ENCODE assay signal across 16 mouse cellular contexts in genomic region chr8:83038575-83038974, GRCm38 (mm10).
DNase-seq lines count a peak whose midpoint lies in the region; ATAC-seq and TF ChIP-seq lines count a peak whose summit lies in the region.
"Had no signal": no experiment of that assay in that cellular context is flagged by ENCODE, and none has a peak within 500 bp of the region (broad histone marks: within the 10 kb centered on the region; RNA-seq: fewer than 3 reads in every experiment).

No protein-coding gene starts in this region.

- peak overlapping the region; percentile 19; the same call in 1 of the 2 replicates for H3K27ac ChIP-seq in layer of hippocampus, adult 2 months
- no peak overlapping the region for H3K27ac ChIP-seq in stomach, postnatal 0 days (replicated peaks)
- no peak overlapping the region for H3K27ac ChIP-seq in forebrain, embryonic 13.5 days
- H3K27ac ChIP-seq: embryonic facial prominence, embryonic 15.5 days; forebrain, embryonic 15.5 days; heart, embryonic 13.5 days; hindbrain, embryonic 14.5 days; limb, embryonic 12.5 days; macrophage had no signal

- 73% methylated on average over 10 of the region's 10 CpGs for WGBS in stomach, postnatal 0 days
- WGBS in forebrain, embryonic 13.5 days, result 92% methylated on average over 10 of the region's 10 CpGs

- H3K4me1 ChIP-seq in stomach, postnatal 0 days (replicated peaks; ENCODE audit: control insufficient read depth, insufficient read depth), result no peaks in the 10 kb centered on the region; the same call in 1 of the 2 replicates
- H3K4me1 ChIP-seq in forebrain, embryonic 13.5 days, result 0 out of 2 replicates have a peak, but pooled peaks cover 3% of the 10 kb centered on the region
- H3K4me1 ChIP-seq: embryonic facial prominence, embryonic 15.5 days; forebrain, embryonic 15.5 days; heart, embryonic 13.5 days; limb, embryonic 12.5 days had no signal

- H3K27me3 ChIP-seq in stomach, postnatal 0 days (ENCODE audit: control insufficient read depth, insufficient read depth, low read length), result no peaks in the 10 kb centered on the region
- no peaks in the 10 kb centered on the region for H3K27me3 ChIP-seq in forebrain, embryonic 13.5 days
- H3K27me3 ChIP-seq: embryonic facial prominence, embryonic 15.5 days; forebrain, embryonic 15.5 days; heart, embryonic 13.5 days; limb, embryonic 12.5 days had no signal

- no peaks in the 10 kb centered on the region for H3K36me3 ChIP-seq in stomach, postnatal 0 days (ENCODE audit: control insufficient read depth, insufficient read depth, low read length)
- H3K36me3 ChIP-seq in forebrain, embryonic 13.5 days (ENCODE audit: poor library complexity, severe bottlenecking), result 0 out of 2 replicates have a peak, but pooled peaks cover 11% of the 10 kb centered on the region
- H3K36me3 ChIP-seq: embryonic facial prominence, embryonic 15.5 days; forebrain, embryonic 15.5 days; heart, embryonic 13.5 days had no signal

- ATAC-seq in megakaryocyte, adult 5-6 weeks (ENCODE audit: poor library complexity, severe bottlenecking), result no peak
- no peak for ATAC-seq in stomach, postnatal 0 days (ENCODE audit: low FRiP score, low TSS enrichment)
- no peak for ATAC-seq in forebrain, embryonic 13.5 days
- ATAC-seq: forebrain, embryonic 15.5 days had no signal

- H3K9ac ChIP-seq in stomach, postnatal 0 days (ENCODE audit: low read length), result no peak overlapping the region
- no peak overlapping the region for H3K9ac ChIP-seq in forebrain, embryonic 13.5 days
- H3K9ac ChIP-seq: embryonic facial prominence, embryonic 15.5 days; forebrain, embryonic 15.5 days; heart, embryonic 13.5 days; hindbrain, embryonic 14.5 days; limb, embryonic 12.5 days had no signal

- no peaks in the 10 kb centered on the region for H3K9me3 ChIP-seq in stomach, postnatal 0 days (ENCODE audit: control insufficient read depth, low read length)
- H3K9me3 ChIP-seq in forebrain, embryonic 13.5 days (replicated peaks), result no peaks in the 10 kb centered on the region
- H3K9me3 ChIP-seq: embryonic facial prominence, embryonic 15.5 days; forebrain, embryonic 15.5 days; heart, embryonic 13.5 days; limb, embryonic 12.5 days had no signal

- no peak overlapping the region for H3K4me3 ChIP-seq in layer of hippocampus, adult 2 months
- no peak overlapping the region for H3K4me3 ChIP-seq in stomach, postnatal 0 days (ENCODE audit: low read depth, low read length)
- H3K4me3 ChIP-seq in forebrain, embryonic 13.5 days, result no peak overlapping the region
- H3K4me3 ChIP-seq: embryonic facial prominence, embryonic 15.5 days; forebrain, embryonic 15.5 days; heart, embryonic 13.5 days; limb, embryonic 12.5 days had no signal

- H3K4me2 ChIP-seq in stomach, postnatal 0 days (replicated peaks; ENCODE audit: low read depth), result no peak overlapping the region
- no peak overlapping the region for H3K4me2 ChIP-seq in forebrain, embryonic 13.5 days
- H3K4me2 ChIP-seq: embryonic facial prominence, embryonic 15.5 days; forebrain, embryonic 15.5 days; heart, embryonic 13.5 days; hindbrain, embryonic 14.5 days; limb, embryonic 12.5 days had no signal

- TF ChIP-seq CTCF in layer of hippocampus, adult 2 months (conservative IDR thresholded peaks at IDR 0.05), result no peak
- TF ChIP-seq CTCF in stomach, postnatal 0 days (IDR thresholded peaks at IDR 0.05; ENCODE audit: low read depth), result no peak

- intact Hi-C loops in heart, postnatal 25 days (cut with DNase I), result no loop called here
- intact Hi-C loops in heart, postnatal 10 days (cut with DNase I), result no loop called here
- intact Hi-C loops in left cerebral cortex, postnatal 36 days (cut with DNase I), result no loop called here

- peak; percentile 33 for DNase-seq in heart, postnatal 25 days (ENCODE audit: low spot score)
- DNase-seq in heart, postnatal 10 days, result no peak
- DNase-seq in brain, adult 2 months (ENCODE audit: low read depth, low spot score), result peak; percentile 88
- DNase-seq in layer of hippocampus, adult 2 months (ENCODE audit: low spot score in 2 of 2), result peak; percentile 65 to 73
- DNase-seq in left cerebral cortex, postnatal 36 days (ENCODE audit: low spot score in 2 of 2), result peak; percentile 87 to 88
- DNase-seq in stomach, postnatal 0 days (ENCODE audit: low spot score), result no peak
- DNase-seq: kidney, adult 18-20 months; thymus, postnatal 4 days had no signal

- no peak for TF ChIP-seq EP300 in stomach, postnatal 0 days (optimal IDR thresholded peaks at IDR 0.05)

Comparison
In these comparisons a context has a peak if more than half of its experiments do, and no peak if none do; other contexts are left out.
1. DNase-seq: peak in heart, postnatal 25 days (single experiment), brain, adult 2 months (single experiment), layer of hippocampus, adult 2 months (2 of 2) and left cerebral cortex, postnatal 36 days (2 of 2); none in heart, postnatal 10 days (0 of 2) and stomach, postnatal 0 days (single experiment).